Mouse (Mus musculus) embryonic stem cell, embryonic (primary cell): Measurements from ENCODE around the gene Grxcr1.

Source experiments
- CTCF ChIA-PET, 4 experiments: fragments of 300-600 bp in 2 of 4; fragments of 350-600 bp in 2 of 4; sonication (Branson Sonifier 250); formaldehyde crosslinking; loops; one replicate each; lab custom pipeline; 2022; ENCODE audit warnings: inconsistent platforms in 2 of 4; lab: Charles Lee
- POLR2A ChIA-PET, 4 experiments: fragments of 300-600 bp in 2 of 4; fragments of 350-600 bp in 2 of 4; sonication (Branson Sonifier 250); formaldehyde crosslinking; loops; one replicate each; lab custom pipeline; 2022; ENCODE audit warnings: antibody characterized with exemption in 4 of 4, inconsistent platforms in 1 of 4; lab: Charles Lee

Grxcr1 gene

GRCm38 (mm10) chr5:68068694-68069093 lies 37.1 kb downstream of the Grxcr1 start:
- CTCF ChIA-PET: no interaction called here
- POLR2A ChIA-PET: no interaction called here

- CTCF ChIA-PET: no interaction called here
- POLR2A ChIA-PET: no interaction called here
Observed at GRCm38 (mm10) chr5:68070308-68070707, 38.7 kb downstream of the Grxcr1 start.

- CTCF ChIA-PET: no interaction called here
- POLR2A ChIA-PET: no interaction called here
Observed at GRCm38 (mm10) chr5:68071857-68072256, 40.2 kb downstream of the Grxcr1 start.

GRCm38 (mm10) chr5:68086535-68087098 lies 55.0 kb downstream of the Grxcr1 start:
- CTCF ChIA-PET: no interaction called here
- POLR2A ChIA-PET: no interaction called here

- CTCF ChIA-PET: interaction anchor here in 2 of 4 experiments (0.6 kb wide), 2 partner anchors 875 to 952 kb away, joined by 3 to 4 read pairs; no protein-coding TSS in a partner anchor
- POLR2A ChIA-PET: no interaction called here
Observed at GRCm38 (mm10) chr5:68087174-68087573, 55.5 kb downstream of the Grxcr1 start.

GRCm38 (mm10) chr5:68093085-68093484 lies 61.5 kb downstream of the Grxcr1 start:
- ChIA-PET CTCF (no interaction called here), POLR2A (no interaction called here)

GRCm38 (mm10) chr5:68097665-68098624 lies 66.3 kb downstream of the Grxcr1 start:
- POLR2A ChIA-PET: no interaction called here
- CTCF ChIA-PET: no interaction called here

- ChIA-PET CTCF (interaction anchor here in 1 of 4 experiments (2.2 kb wide), 1 partner anchor 357 kb away, joined by 6 read pairs; no protein-coding TSS in a partner anchor), POLR2A (no interaction called here)
Observed at GRCm38 (mm10) chr5:68112430-68113036, 80.9 kb downstream of the Grxcr1 start.

GRCm38 (mm10) chr5:68120880-68121279 lies 89.2 kb downstream of the Grxcr1 start:
- POLR2A ChIA-PET: no interaction called here
- CTCF ChIA-PET: no interaction called here

- ChIA-PET POLR2A (no interaction called here), CTCF (no interaction called here)
Observed at GRCm38 (mm10) chr5:68122883-68123282, 91.2 kb downstream of the Grxcr1 start.

GRCm38 (mm10) chr5:68125478-68125877 lies 93.8 kb downstream of the Grxcr1 start:
- ChIA-PET POLR2A (interaction anchor here in 1 of 4 experiments (0.6 kb wide), 2 partner anchors 49 to 399 kb away, joined by 3 read pairs; no protein-coding TSS in a partner anchor), CTCF (no interaction called here)

- CTCF ChIA-PET: interaction anchor here in 2 of 4 experiments (0.6 kb wide), 2 partner anchors 146 to 851 kb away, joined by 3 to 4 read pairs; no protein-coding TSS in a partner anchor
- POLR2A ChIA-PET: no interaction called here
Observed at GRCm38 (mm10) chr5:68128421-68128820, 96.8 kb downstream of the Grxcr1 start.

- CTCF ChIA-PET: interaction anchor here in 1 of 4 experiments (0.6 kb wide), 1 partner anchor 147 kb away, joined by 4 read pairs; no protein-coding TSS in a partner anchor
- POLR2A ChIA-PET: no interaction called here
Observed at GRCm38 (mm10) chr5:68128821-68129608, 97.4 kb downstream of the Grxcr1 start.

- ChIA-PET CTCF (no interaction called here), POLR2A (interaction anchor here in 1 of 4 experiments (0.6 kb wide), 1 partner anchor 25 kb away, joined by 3 read pairs; no protein-coding TSS in a partner anchor)
Observed at GRCm38 (mm10) chr5:68146818-68147217, 115.2 kb downstream of the Grxcr1 start.

GRCm38 (mm10) chr5:68149946-68150345 lies 118.3 kb downstream of the Grxcr1 start:
- CTCF ChIA-PET: no interaction called here
- POLR2A ChIA-PET: no interaction called here

GRCm38 (mm10) chr5:68150347-68151043 lies 118.9 kb downstream of the Grxcr1 start:
- ChIA-PET POLR2A (no interaction called here), CTCF (no interaction called here)

- POLR2A ChIA-PET: no interaction called here
- CTCF ChIA-PET: no interaction called here
Observed at GRCm38 (mm10) chr5:68162503-68162902, 130.9 kb downstream of the Grxcr1 start.

- ChIA-PET CTCF (no interaction called here), POLR2A (interaction anchor here in 1 of 4 experiments (0.6 kb wide), 1 partner anchor 160 kb away, joined by 3 read pairs; no protein-coding TSS in a partner anchor)
Observed at GRCm38 (mm10) chr5:68165954-68166353, 134.3 kb downstream of the Grxcr1 start.
